23 mouse cellular contexts compared by ENCODE assay signal in genomic region chr11:116723064-116723463, GRCm38 (mm10). TPM values are rescaled to one million over a fixed set of nuclear protein-coding genes. Genes with fewer than 3 reads are reported as not detected.
"Had no signal": no experiment of that assay in that cellular context is flagged by ENCODE, and none has a peak within 500 bp of the region (broad histone marks: within the 10 kb centered on the region; RNA-seq: fewer than 3 reads in every experiment).

No protein-coding gene starts in this region.

- H3K27ac ChIP-seq: liver, embryonic 15.5 days; lung, embryonic 15.5 days; macrophage; midbrain, embryonic 12.5 days; neural tube, embryonic 12.5 days had no signal

- DNase-seq: liver, postnatal 0 days; lung, adult 2 months; lung, postnatal 14 days; lung, postnatal 36 days; midbrain, embryonic 14.5 days; right cerebral cortex, postnatal 14 days; thymus, adult 18-20 months; thymus, postnatal 14 days; thymus, postnatal 36 days had no signal

- H3K4me1 ChIP-seq: liver, embryonic 15.5 days; neural tube, embryonic 12.5 days had no signal

- ATAC-seq: liver, postnatal 0 days; lung, postnatal 0 days; midbrain, embryonic 16.5 days had no signal

- H3K9ac ChIP-seq: liver, embryonic 15.5 days; liver, postnatal 0 days; lung, embryonic 15.5 days; midbrain, embryonic 12.5 days; neural tube, embryonic 12.5 days had no signal

- H3K36me3 ChIP-seq: liver, embryonic 15.5 days; lung, embryonic 15.5 days; midbrain, embryonic 12.5 days; neural tube, embryonic 12.5 days had no signal

- H3K9me3 ChIP-seq: liver, embryonic 15.5 days; lung, embryonic 15.5 days had no signal

- H3K27me3 ChIP-seq: lung, embryonic 15.5 days; midbrain, embryonic 12.5 days; neural tube, embryonic 12.5 days had no signal

- H3K4me3 ChIP-seq: liver, embryonic 15.5 days; lung, embryonic 15.5 days; megakaryocyte, embryonic 14.5 days; midbrain, embryonic 12.5 days; neural tube, embryonic 12.5 days had no signal

- H3K4me2 ChIP-seq: liver, embryonic 15.5 days; lung, embryonic 15.5 days; midbrain, embryonic 12.5 days; neural tube, embryonic 12.5 days had no signal

RNA-seq across cellular contexts. Expression of gene St6galnac1, which starts 52.2 kb away (rescaled TPM):
- total RNA-seq: megakaryocyte progenitor cell, adult 5-6 weeks; monocyte, adult 5-6 weeks had no signal
- polyA plus RNA-seq: liver, embryonic 15.5 days; liver, postnatal 0 days; lung, embryonic 15.5 days; lung, postnatal 0 days; macrophage; midbrain, embryonic 12.5 days; midbrain, embryonic 14.5 days; midbrain, embryonic 16.5 days; neural tube, embryonic 14.5 days; stomach, embryonic 14.5 days; stomach, embryonic 16.5 days; thymus, postnatal 0 days had no signal
